Mouse (Mus musculus) myocyte (in vitro differentiated cells): ENCODE data around the gene Ddc. TPM values are rescaled to one million over a fixed set of nuclear protein-coding genes. Genes with fewer than 3 reads are reported as not detected.

Experiments used
- H3K27me3 ChIP-seq: one replicate; pipeline ENCODE4 v1.6.1; 2011; ENCODE audit not compliant: control insufficient read depth, insufficient read depth, insufficient read length
- H3K36me3 ChIP-seq: one replicate; pipeline ENCODE4 v1.6.1; 2011; ENCODE audit not compliant: control insufficient read depth, insufficient read depth
- H3K4me2 ChIP-seq: one replicate; pipeline ENCODE4 v1.6.1; 2011; ENCODE audit warnings: low read depth, control low read depth
- H3K4me3 ChIP-seq: one replicate; pipeline ENCODE4 v1.5.1; 2011; ENCODE audit warnings: mild to moderate bottlenecking, control low read depth, moderate library complexity
- H3K79me2 ChIP-seq: one replicate; pipeline ENCODE4 v1.6.1; 2011; ENCODE audit not compliant: control insufficient read depth, insufficient read depth
- H3ac ChIP-seq: one replicate; pipeline ENCODE4 v1.6.1; 2011; ENCODE audit not compliant: control insufficient read depth, insufficient read length
- CEBPB ChIP-seq: IDR thresholded peaks from 2 replicates; pipeline ENCODE4 v1.6.1; 2011; ENCODE audit warnings: mild to moderate bottlenecking, moderate library complexity; ENCODE audit not compliant: poor library complexity, insufficient read depth, severe bottlenecking
- E2F4 ChIP-seq: IDR thresholded peaks from one replicate; pipeline ENCODE4 v1.6.1; 2011; ENCODE audit warnings: mild to moderate bottlenecking, control low read depth, moderate library complexity; ENCODE audit not compliant: insufficient read depth
- MAX ChIP-seq: IDR thresholded peaks from one replicate; pipeline ENCODE4 v1.6.1; 2011; ENCODE audit warnings: low read depth, mild to moderate bottlenecking, control low read depth
- MYOD1 ChIP-seq, 3 experiments: IDR thresholded peaks; one replicate each; pipeline ENCODE4 v1.6.1; 2011; ENCODE audit warnings: control low read depth in 2 of 3, low read depth in 2 of 3, mild to moderate bottlenecking in 2 of 3, moderate library complexity in 1 of 3; ENCODE audit not compliant: insufficient read length in 2 of 3, control insufficient read depth in 1 of 3
- MYOG ChIP-seq, 3 experiments: IDR thresholded peaks; one replicate each; pipeline ENCODE4 v1.6.1; 2011; ENCODE audit warnings: control low read depth in 2 of 3, low read depth in 2 of 3, mild to moderate bottlenecking in 2 of 3; ENCODE audit not compliant: insufficient read length in 2 of 3, control insufficient read depth in 1 of 3, insufficient read depth in 1 of 3
- POLR2A ChIP-seq: IDR thresholded peaks from one replicate; pipeline ENCODE4 v1.6.1; 2011; ENCODE audit warnings: low read depth, mild to moderate bottlenecking, control low read depth, moderate library complexity; ENCODE audit not compliant: insufficient read length
- POLR2AphosphoS2 ChIP-seq: IDR thresholded peaks from one replicate; pipeline ENCODE4 v1.6.1; 2011; ENCODE audit warnings: low read depth, control low read depth; ENCODE audit not compliant: insufficient read length
- REST ChIP-seq: IDR thresholded peaks from one replicate; pipeline ENCODE4 v1.6.1; 2011; ENCODE audit warnings: mild to moderate bottlenecking, control low read depth, moderate library complexity; ENCODE audit not compliant: insufficient read depth, insufficient read length
- SRF ChIP-seq: IDR thresholded peaks from one replicate; pipeline ENCODE4 v1.6.1; 2011; ENCODE audit warnings: low read depth; ENCODE audit not compliant: control insufficient read depth, insufficient read length
- TCF12 ChIP-seq: IDR thresholded peaks from one replicate; pipeline ENCODE4 v1.6.1; 2011; ENCODE audit warnings: mild to moderate bottlenecking, control low read depth; ENCODE audit not compliant: poor library complexity, insufficient read depth, severe bottlenecking
- TCF3 ChIP-seq: IDR thresholded peaks from one replicate; pipeline ENCODE4 v1.6.1; 2011; ENCODE audit warnings: low read depth, control low read depth; ENCODE audit not compliant: insufficient read length
- USF1 ChIP-seq: IDR thresholded peaks from one replicate; pipeline ENCODE4 v1.6.1; 2011; ENCODE audit warnings: low read depth, mild to moderate bottlenecking, control low read depth, moderate library complexity
- polyA plus RNA-seq: library from polyadenylated mRNA; unstranded; fragments of >200 nt; fragmentation: generic; extraction: Trizol; gene quantifications from one replicate; pipeline ENCODE4 v1.2.1, GENCODE M21; 2012; ENCODE audit warnings: missing spikeins

The Ddc gene
- polyA plus RNA-seq, 1 experiment, result 7.5 TPM

DNA sequence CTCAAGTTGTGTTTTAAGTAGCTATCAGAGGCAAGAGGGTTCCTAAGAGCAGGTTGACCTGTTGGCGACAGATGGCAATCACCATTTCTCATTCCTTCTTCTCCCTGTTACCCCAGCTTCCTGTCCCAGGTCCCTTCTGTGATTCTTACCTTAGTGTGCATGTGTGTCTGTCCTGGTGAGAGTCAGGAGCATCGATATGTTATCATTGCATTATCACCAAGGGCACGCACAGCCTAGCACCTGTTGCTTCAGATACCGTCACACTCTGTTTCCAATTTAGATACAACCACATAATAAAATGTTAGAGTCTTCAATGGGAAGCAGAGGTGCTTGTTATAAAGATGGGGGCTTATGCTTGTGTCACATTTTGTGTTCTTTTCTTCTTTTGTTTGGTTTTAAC lies 125.7 kb downstream of the Ddc start:
- Histone ChIP-seq H3K4me2 (no peak overlapping the region), H3ac (no peak overlapping the region), H3K27me3 (peaks cover 6% of the 10 kb centered on the region), H3K79me2 (no peaks in the 10 kb centered on the region), H3K4me3 (no peak overlapping the region), H3K36me3 (no peaks in the 10 kb centered on the region)
- no peak for TF ChIP-seq POLR2AphosphoS2
- no peak for TF ChIP-seq TCF3
- TF ChIP-seq REST, result no peak
- TF ChIP-seq SRF, result no peak
- no peak for TF ChIP-seq TCF12
- no peak for TF ChIP-seq MYOD1 (IDR thresholded peaks at IDR 0.05; ENCODE audit: control insufficient read depth in 1 of 3, insufficient read length in 2 of 3, low read depth in 2 of 3)
- TF ChIP-seq USF1, result no peak
- no peak for TF ChIP-seq POLR2A
- no peak for TF ChIP-seq MYOG (IDR thresholded peaks at IDR 0.05; ENCODE audit: control insufficient read depth in 1 of 3, insufficient read depth in 1 of 3, insufficient read length in 2 of 3, low read depth in 2 of 3)
- no peak for TF ChIP-seq CEBPB
- no peak for TF ChIP-seq E2F4
- TF ChIP-seq MAX, result no peak

DNA sequence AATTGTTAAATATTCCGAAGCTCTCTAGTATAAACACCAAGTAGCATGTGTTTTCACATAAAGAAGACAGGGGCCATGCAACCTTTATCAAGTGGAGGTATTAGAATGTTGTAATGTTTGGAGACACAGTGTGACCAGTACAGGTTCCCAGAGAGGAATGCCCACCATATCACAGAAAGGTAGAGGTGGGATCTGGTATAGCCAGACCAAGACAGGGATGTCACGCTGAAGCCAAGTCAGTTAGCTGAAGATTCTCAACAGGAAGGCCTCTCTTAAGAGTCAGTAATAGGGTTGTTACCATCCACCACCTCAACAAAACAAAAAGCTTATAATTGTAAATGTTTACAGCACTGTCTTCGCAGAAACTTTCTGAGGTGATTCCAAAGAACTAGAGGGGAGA lies 127.3 kb downstream of the Ddc start:
- no peaks in the 10 kb centered on the region for H3K79me2 ChIP-seq
- H3K36me3 ChIP-seq, result no peaks in the 10 kb centered on the region
- H3K27me3 ChIP-seq, result peaks cover 6% of the 10 kb centered on the region
- H3K4me2 ChIP-seq, result no peak overlapping the region
- no peak overlapping the region for H3ac ChIP-seq
- H3K4me3 ChIP-seq, result no peak overlapping the region
- no peak for TF ChIP-seq REST
- no peak for TF ChIP-seq MAX
- TF ChIP-seq SRF, result no peak
- TF ChIP-seq CEBPB, result no peak
- no peak for TF ChIP-seq E2F4
- TF ChIP-seq MYOD1 (IDR thresholded peaks at IDR 0.05; ENCODE audit: control insufficient read depth in 1 of 3, insufficient read length in 2 of 3, low read depth in 2 of 3), result no peak
- TF ChIP-seq POLR2AphosphoS2, result no peak
- no peak for TF ChIP-seq MYOG (IDR thresholded peaks at IDR 0.05; ENCODE audit: control insufficient read depth in 1 of 3, insufficient read depth in 1 of 3, insufficient read length in 2 of 3, low read depth in 2 of 3)
- TF ChIP-seq TCF3, result no peak
- TF ChIP-seq POLR2A, result no peak
- no peak for TF ChIP-seq USF1
- no peak for TF ChIP-seq TCF12

DNA sequence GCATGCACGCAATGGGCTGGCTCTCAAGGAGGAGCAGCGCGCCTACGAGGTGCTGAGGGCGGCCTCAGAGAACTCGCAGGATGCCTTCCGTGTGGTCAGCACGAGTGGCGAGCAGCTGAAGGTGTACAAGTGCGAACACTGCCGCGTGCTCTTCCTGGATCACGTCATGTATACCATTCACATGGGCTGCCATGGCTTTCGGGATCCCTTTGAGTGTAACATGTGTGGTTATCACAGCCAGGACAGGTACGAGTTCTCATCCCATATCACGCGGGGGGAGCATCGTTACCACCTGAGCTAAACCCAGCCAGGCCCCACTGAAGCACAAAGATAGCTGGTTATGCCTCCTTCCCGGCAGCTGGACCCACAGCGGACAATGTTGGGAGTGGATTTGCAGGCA lies 128.7 kb downstream of the Ddc start:
- Histone ChIP-seq H3K79me2 (no peaks in the 10 kb centered on the region), H3ac (no peak overlapping the region), H3K36me3 (no peaks in the 10 kb centered on the region), H3K4me3 (no peak overlapping the region), H3K4me2 (no peak overlapping the region), H3K27me3 (peaks cover 6% of the 10 kb centered on the region)
- TF ChIP-seq TCF12, result no peak
- no peak for TF ChIP-seq REST
- no peak for TF ChIP-seq POLR2A
- TF ChIP-seq MYOG (IDR thresholded peaks at IDR 0.05; ENCODE audit: control insufficient read depth in 1 of 3, insufficient read depth in 1 of 3, insufficient read length in 2 of 3, low read depth in 2 of 3), result no peak

DNA sequence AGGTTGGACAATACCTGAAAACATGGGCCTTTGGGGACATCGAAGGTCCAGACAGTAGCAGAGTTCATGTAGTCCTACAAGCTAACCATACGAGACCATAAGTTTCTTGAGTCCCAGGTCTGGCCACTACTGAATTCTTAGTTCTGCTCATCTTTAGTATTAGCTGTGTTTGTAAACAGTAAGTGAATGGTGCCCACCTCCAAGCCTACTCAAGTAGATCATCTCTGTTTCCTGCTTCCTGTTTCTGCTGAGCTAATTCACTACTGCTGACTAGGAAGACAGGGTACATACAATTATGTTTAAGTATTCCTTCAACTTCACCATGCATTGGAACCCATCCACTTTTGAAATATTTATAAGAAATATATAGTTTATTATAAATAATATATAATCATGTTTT lies 129.9 kb downstream of the Ddc start:
- no peak for TF ChIP-seq CEBPB
- no peak for TF ChIP-seq MYOD1 (IDR thresholded peaks at IDR 0.05; ENCODE audit: control insufficient read depth in 1 of 3, insufficient read length in 2 of 3, low read depth in 2 of 3)
- TF ChIP-seq USF1, result no peak
- no peak for TF ChIP-seq POLR2AphosphoS2
- TF ChIP-seq MAX, result no peak
- TF ChIP-seq POLR2A, result no peak
- no peak for TF ChIP-seq TCF3
- no peak for TF ChIP-seq REST
- TF ChIP-seq SRF, result no peak
- H3K27me3 ChIP-seq, result peaks cover 2% of the 10 kb centered on the region
- no peak overlapping the region for H3ac ChIP-seq
- H3K4me2 ChIP-seq, result no peak overlapping the region
- no peaks in the 10 kb centered on the region for H3K36me3 ChIP-seq
- no peak overlapping the region for H3K4me3 ChIP-seq
- H3K79me2 ChIP-seq, result no peaks in the 10 kb centered on the region

DNA sequence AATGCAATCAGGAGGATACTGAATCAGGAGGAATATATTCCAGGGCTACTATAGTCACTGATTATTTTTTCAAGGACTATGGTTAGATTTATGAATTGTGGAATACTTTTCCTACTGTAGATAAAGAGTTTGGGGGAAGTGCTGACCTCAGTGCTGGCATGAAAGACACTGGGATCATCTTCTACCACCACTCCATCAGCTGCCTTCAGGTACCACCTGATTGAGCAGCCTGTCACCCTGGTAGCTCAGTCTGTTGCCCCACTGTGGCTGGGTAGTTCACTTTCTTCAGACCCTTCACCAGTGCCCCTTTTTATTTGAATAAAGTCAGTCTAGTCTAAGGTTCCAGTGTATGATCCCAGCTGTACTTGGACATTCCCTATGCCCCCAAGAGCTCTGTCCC lies 131.2 kb downstream of the Ddc start:
- no peak for TF ChIP-seq USF1
- no peak for TF ChIP-seq MYOG (IDR thresholded peaks at IDR 0.05; ENCODE audit: control insufficient read depth in 1 of 3, insufficient read depth in 1 of 3, insufficient read length in 2 of 3, low read depth in 2 of 3)
- TF ChIP-seq POLR2AphosphoS2, result no peak
- no peak for TF ChIP-seq TCF12
- no peak for TF ChIP-seq REST
- TF ChIP-seq E2F4, result no peak
- TF ChIP-seq MYOD1 (IDR thresholded peaks at IDR 0.05; ENCODE audit: control insufficient read depth in 1 of 3, insufficient read length in 2 of 3, low read depth in 2 of 3), result no peak
- TF ChIP-seq POLR2A, result no peak
- TF ChIP-seq TCF3, result no peak
- TF ChIP-seq CEBPB, result no peak
- no peak for TF ChIP-seq SRF
- H3K36me3 ChIP-seq, result no peaks in the 10 kb centered on the region
- H3K4me2 ChIP-seq, result no peak overlapping the region
- H3K27me3 ChIP-seq, result no peaks in the 10 kb centered on the region
- H3K4me3 ChIP-seq, result no peak overlapping the region
- no peaks in the 10 kb centered on the region for H3K79me2 ChIP-seq
- no peak overlapping the region for H3ac ChIP-seq
